Mouse (Mus musculus) heart, embryonic 16.5 days (tissue): Measurements from ENCODE around the gene H2-Ab1. TPM values are rescaled to one million over a fixed set of nuclear protein-coding genes. Genes with fewer than 3 reads are reported as not detected.
A peak's percentile ranks its signal among the peaks of the same experiment; 100 is the strongest.
"Not testable (repeated sequence)": the region's sequence is repeated elsewhere in the genome, so short reads cannot be mapped to it uniquely, and the experiment has no call there.

Source experiments
- ATAC-seq: fragments of 200-750 bp; cut with Nextera tagmentation; replicated peaks from 2 replicates; pipeline ENCODE4 v1.8.0; 2017; ENCODE audit warnings: moderate number of reproducible peaks; ENCODE audit not compliant: insufficient read depth, low FRiP score; ENCODE audit errors: extremely low read depth
- H3K27ac ChIP-seq: fragments of 300-500 bp; sonication (generic); 2 replicates; pipeline ENCODE4 v1.5.1; 2014; ENCODE audit warnings: mild to moderate bottlenecking, low read length, control low read depth, moderate library complexity
- H3K27me3 ChIP-seq: fragments of 300-500 bp; sonication (generic); 2 replicates; pipeline ENCODE4 v1.6.1; 2014; ENCODE audit warnings: low read length, mixed read lengths; ENCODE audit not compliant: control insufficient read depth, insufficient read depth
- H3K36me3 ChIP-seq: fragments of 300-500 bp; sonication (generic); 2 replicates; pipeline ENCODE4 v1.6.1; 2014; ENCODE audit not compliant: control insufficient read depth, insufficient read depth
- H3K4me1 ChIP-seq: fragments of 300-500 bp; sonication (generic); 2 replicates; pipeline ENCODE4 v1.6.1; 2014; ENCODE audit warnings: low read length, mixed read lengths; ENCODE audit not compliant: control insufficient read depth, insufficient read depth
- H3K4me2 ChIP-seq: fragments of 300-500 bp; sonication (generic); 2 replicates; pipeline ENCODE4 v1.6.1; 2014; ENCODE audit warnings: low read depth, mild to moderate bottlenecking, control low read depth, low read length
- H3K4me3 ChIP-seq: fragments of 300-500 bp; sonication (generic); 2 replicates; pipeline ENCODE4 v1.5.1; 2014; ENCODE audit warnings: mild to moderate bottlenecking, control low read depth, low read length
- H3K9ac ChIP-seq: fragments of 300-500 bp; sonication (generic); 2 replicates; pipeline ENCODE4 v1.6.1; 2014; ENCODE audit warnings: low read length, control low read depth
- H3K9me3 ChIP-seq: fragments of 300-500 bp; sonication (generic); replicated peaks from 2 replicates; pipeline ENCODE4 v1.6.1; 2016; ENCODE audit warnings: low read length; ENCODE audit not compliant: control insufficient read depth
- WGBS: fragments of 180-500 bp; shearing (Covaris S2); extraction: QIAGEN DNeasy Blood & Tissue Kit; methylation state at CpG from one replicate; pipeline ENCODE4 v1.1.7; 2014; 5-methylcytosine and 5-hydroxymethylcytosine counted together
- polyA plus RNA-seq: library from polyadenylated mRNA; unstranded; fragments of >200 nt; fragmentation: Nextera tagmentation; extraction: Ambion mirVana; gene quantifications from 2 replicates; pipeline ENCODE4 v1.2.1, GENCODE M21; 2015

H2-Ab1 gene
- polyA plus RNA-seq, 1 experiment from 2014 or later = 172 TPM

DNA sequence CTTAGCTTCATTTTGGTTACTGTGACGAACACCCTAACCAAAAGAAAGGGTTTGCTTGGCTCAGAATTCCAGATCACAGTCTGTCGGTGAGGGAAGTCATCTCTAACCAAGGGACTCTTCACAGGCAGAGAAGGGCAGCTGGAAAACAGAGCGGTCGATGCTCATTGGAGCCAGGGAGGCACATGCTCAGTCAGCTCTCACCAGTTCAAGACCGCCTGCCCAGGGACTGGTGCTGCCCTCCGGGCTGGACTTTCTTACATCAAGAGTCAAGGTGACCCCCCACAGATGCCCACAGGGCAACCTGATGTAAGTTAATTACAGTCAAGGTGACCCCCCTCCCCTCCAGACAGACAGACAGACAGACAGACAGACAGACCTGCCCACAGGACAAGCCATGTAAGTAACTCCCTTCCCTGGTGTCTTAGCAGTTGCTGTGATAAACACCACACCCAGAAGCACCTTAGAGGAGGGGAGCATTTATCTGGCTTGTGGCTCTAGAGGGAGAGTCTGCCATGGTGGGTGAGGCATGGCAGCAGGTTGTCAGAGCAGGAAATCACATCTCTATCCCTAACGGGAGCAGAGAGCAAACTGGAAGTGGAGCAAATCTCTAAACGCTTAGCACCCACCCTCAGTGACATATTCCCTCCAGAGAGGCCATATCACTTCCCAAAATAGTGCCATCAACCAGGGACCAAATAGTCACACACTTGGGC, 40.1 kb upstream of the H2-Ab1 start:
- 84% methylated on average over 8 of the region's 8 CpGs for WGBS
- Histone ChIP-seq H3K4me1 (no peaks in the 10 kb centered on the region), H3K9ac (no peak overlapping the region)

DNA sequence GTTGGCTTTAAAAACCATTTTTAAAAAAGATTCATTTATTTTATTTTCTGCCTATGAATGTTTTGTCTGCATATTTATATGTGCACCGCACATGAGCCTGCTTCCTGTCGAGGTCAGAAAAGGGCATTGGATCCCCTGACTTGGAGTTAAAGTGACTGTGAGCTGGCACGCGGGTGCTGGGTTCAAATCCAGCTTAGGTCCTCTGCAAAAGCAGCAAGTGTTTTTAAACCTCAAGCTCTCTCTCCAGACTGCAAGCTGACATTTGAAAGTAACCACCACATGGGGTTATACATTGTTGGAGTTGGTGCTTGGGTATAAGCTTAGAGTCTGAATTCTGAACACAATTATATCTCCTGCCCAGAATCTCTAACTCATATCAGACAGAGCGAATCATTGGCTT, 39.5 kb upstream of the H2-Ab1 start:
- no peak overlapping the region for H3K4me2 ChIP-seq
- H3K27ac ChIP-seq = no peak overlapping the region
- H3K4me1 ChIP-seq = no peaks in the 10 kb centered on the region
- ATAC-seq = no peak
- H3K36me3 ChIP-seq = no peaks in the 10 kb centered on the region
- H3K4me3 ChIP-seq = no peak overlapping the region
- WGBS = 83% methylated on average over 5 of the region's 5 CpGs
- no peak overlapping the region for H3K9ac ChIP-seq
- peaks cover 15% of the 10 kb centered on the region for H3K27me3 ChIP-seq
- H3K9me3 ChIP-seq = no peaks in the 10 kb centered on the region; the same call in 1 of the 2 replicates

More for the DNA sequence above, 40.1 kb upstream of the H2-Ab1 start:
- no peak overlapping the region for H3K4me2 ChIP-seq
- H3K4me3 ChIP-seq = no peak overlapping the region
- no peaks in the 10 kb centered on the region for H3K36me3 ChIP-seq
- H3K27me3 ChIP-seq = peaks cover 21% of the 10 kb centered on the region
- no peaks in the 10 kb centered on the region; the same call in 1 of the 2 replicates for H3K9me3 ChIP-seq
- ATAC-seq = no peak
- H3K27ac ChIP-seq = no peak overlapping the region

DNA sequence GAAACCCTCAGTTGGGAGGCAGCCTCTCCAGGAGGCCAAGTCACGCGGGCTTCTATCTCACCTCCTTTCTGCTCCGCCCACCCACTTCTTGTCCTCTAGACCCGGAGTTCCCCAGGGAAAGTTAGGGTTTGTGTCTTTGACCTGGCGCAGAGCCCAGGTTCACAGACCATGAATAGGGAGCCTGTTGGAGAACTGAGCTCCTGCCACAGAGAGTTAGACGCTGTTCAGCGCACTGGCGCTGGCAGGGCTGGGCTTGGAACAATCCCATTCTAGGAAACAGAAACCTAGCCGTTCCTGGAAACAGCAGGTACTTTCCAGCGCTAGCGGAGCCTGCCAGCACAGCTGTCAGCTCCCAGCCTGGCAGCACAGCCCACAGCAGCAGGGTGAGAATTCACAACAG, 38.8 kb upstream of the H2-Ab1 start:
- Histone ChIP-seq H3K4me2 (no peak overlapping the region), H3K9me3 (no peaks in the 10 kb centered on the region; the same call in 1 of the 2 replicates), H3K36me3 (no peaks in the 10 kb centered on the region), H3K9ac (no peak overlapping the region), H3K4me1 (no peaks in the 10 kb centered on the region), H3K27me3 (peaks cover 13% of the 10 kb centered on the region), H3K4me3 (no peak overlapping the region), H3K27ac (no peak overlapping the region)
- WGBS = 68% methylated on average over 11 of the region's 11 CpGs
- ATAC-seq = peak; percentile 28; the same call in 1 of the 2 replicates

DNA sequence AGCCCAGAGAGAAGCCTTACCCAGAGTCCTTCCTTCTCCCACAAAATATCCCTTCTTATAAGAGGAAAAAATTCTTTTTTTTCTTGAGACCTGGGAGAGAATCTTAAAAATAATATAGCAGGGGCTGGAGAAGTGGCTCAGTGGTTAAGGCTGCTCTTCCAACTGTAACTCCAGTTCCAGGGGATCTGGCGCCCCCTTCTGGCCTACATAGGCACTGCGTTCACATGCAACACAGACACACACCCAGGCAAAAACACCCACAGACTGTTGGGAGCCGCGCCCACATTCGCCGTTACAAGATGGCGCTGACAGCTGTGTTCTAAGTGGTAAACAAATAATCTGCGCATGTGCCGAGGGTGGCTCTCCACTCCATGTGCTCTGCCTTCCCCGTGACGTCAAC, 38.4 kb upstream of the H2-Ab1 start:
- not testable (repeated sequence) for H3K4me1 ChIP-seq, H3K4me2 ChIP-seq, H3K36me3 ChIP-seq, H3K27ac ChIP-seq, H3K9ac ChIP-seq, H3K9me3 ChIP-seq, ATAC-seq, H3K27me3 ChIP-seq, H3K4me3 ChIP-seq
- 87% methylated on average over 7 of the region's 11 CpGs for WGBS

DNA sequence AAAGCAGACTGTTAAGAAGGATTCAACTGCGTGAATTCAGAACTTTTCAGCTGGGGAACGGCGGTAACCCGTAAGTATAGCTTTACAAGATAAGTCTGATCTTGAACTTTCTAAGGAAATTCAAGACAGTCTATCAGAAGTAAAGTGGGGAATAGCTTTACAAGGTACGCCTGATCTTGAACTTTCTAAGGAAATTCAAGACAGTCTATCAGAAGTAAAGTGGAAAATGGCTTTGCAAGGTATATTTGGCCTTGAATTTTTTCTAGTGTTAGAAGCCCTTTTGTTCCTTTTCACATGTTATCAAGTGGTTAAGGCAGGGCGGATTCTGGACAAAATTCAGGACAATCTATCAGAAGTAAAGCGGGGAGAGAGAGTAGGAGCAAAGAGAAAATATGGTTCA, 37.7 kb upstream of the H2-Ab1 start:
- H3K27me3 ChIP-seq, ATAC-seq, H3K4me3 ChIP-seq, H3K4me2 ChIP-seq, H3K9me3 ChIP-seq, H3K9ac ChIP-seq, H3K36me3 ChIP-seq, H3K4me1 ChIP-seq, H3K27ac ChIP-seq: not testable (repeated sequence)
- 83% methylated on average over 3 of the region's 7 CpGs for WGBS

DNA sequence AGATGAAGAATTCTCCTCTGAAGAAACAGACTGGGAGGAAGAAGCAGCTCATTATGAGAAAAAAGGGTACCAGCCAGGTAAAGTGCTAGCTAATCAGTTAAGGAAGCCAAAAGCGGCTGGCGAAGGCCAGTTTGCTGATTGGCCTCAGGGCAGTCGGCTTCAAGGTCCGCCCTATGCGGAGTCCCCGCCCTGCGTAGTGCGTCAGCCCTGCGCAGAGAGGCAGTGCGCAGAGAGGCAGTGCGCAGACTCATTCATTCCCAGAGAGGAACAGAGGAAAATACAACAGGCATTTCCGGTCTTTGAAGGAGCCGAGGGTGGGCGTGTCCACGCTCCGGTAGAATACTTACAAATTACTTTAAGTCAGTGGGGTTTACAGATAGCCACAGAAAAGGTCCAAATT, 37.1 kb upstream of the H2-Ab1 start:
- not testable (repeated sequence) for H3K4me2 ChIP-seq, ATAC-seq, H3K27me3 ChIP-seq, H3K27ac ChIP-seq, H3K9me3 ChIP-seq, H3K9ac ChIP-seq, H3K36me3 ChIP-seq, H3K4me3 ChIP-seq, H3K4me1 ChIP-seq
- 80% methylated on average over 3 of the region's 16 CpGs for WGBS

DNA sequence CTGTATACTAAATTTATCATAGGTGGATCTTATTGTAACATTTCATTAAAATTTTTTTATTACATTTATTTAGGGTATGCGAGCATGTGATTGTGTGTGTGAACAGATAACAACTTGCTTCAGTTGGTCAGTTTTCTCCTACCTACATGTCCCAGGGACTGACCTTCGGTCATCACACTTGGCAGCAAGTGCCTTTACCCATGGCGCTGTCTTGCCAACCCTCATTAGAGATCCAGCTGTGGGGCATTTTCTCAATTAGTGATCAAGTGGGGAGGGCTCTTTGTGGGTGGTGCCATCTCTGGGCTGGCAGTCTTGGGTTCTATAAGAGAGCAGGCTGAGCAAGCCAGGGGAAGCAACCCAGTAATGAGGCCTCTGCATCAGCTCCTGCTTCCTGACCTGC, 32.7 kb upstream of the H2-Ab1 start:
- Histone ChIP-seq H3K4me2 (no peak overlapping the region), H3K9me3 (peaks cover 4% of the 10 kb centered on the region), H3K4me1 (no peaks in the 10 kb centered on the region), H3K4me3 (no peak overlapping the region), H3K27me3 (no peaks in the 10 kb centered on the region), H3K9ac (no peak overlapping the region), H3K27ac (no peak overlapping the region), H3K36me3 (no peaks in the 10 kb centered on the region)
- WGBS = 85% methylated on average over 3 of the region's 3 CpGs
- ATAC-seq = no peak

DNA sequence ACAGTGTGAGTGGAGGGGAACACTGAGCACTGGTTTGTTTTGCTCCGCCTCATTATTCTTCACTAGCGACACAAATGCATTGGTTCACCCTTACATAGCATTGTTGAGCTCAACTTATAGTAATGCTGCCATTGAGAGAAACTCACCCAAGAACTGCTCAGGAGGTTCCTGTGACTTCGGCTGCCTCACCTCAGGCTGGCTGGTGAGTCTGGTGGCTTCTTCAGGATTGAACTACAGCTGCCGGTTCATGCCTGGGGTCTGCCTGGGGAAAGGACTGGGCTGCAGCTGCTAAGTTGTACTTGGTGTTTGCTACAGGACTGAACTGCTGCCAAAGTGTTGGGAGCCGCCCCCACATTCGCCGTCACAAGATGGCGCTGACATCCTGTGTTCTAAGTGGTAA, 32.1 kb upstream of the H2-Ab1 start:
- Histone ChIP-seq H3K4me2 (no peak overlapping the region), H3K4me3 (no peak overlapping the region), H3K9me3 (peaks cover 4% of the 10 kb centered on the region), H3K36me3 (no peaks in the 10 kb centered on the region), H3K4me1 (no peaks in the 10 kb centered on the region), H3K27ac (no peak overlapping the region), H3K27me3 (no peaks in the 10 kb centered on the region), H3K9ac (no peak overlapping the region)
- 89% methylated on average over 8 of the region's 8 CpGs for WGBS
- ATAC-seq = no peak

DNA sequence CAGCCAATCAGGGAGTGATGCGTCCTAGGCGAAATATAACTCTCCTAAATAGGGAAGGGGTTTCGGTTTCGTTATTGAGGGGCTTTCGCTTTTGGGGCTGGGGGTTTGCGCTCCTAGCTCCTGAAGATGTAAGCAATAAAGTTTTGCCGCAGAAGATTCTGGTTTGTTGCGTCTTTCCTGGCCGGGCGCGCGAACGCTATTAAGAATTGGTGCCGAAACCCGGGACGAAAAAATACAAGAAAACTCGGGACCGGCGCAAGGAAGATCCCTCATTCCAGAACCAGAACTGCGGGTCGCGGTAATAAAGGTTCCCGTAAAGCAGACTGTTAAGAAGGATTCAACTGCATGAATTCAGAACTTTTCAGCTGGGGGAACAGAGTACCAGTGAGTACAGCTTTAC, 31.6 kb upstream of the H2-Ab1 start:
- 94% methylated on average over 12 of the region's 23 CpGs for WGBS
- not testable (repeated sequence) for H3K4me1 ChIP-seq

More for the DNA sequence above, 31.6 kb upstream of the H2-Ab1 start:
- H3K27ac ChIP-seq, H3K36me3 ChIP-seq, H3K9ac ChIP-seq, H3K27me3 ChIP-seq, H3K9me3 ChIP-seq, ATAC-seq, H3K4me2 ChIP-seq, H3K4me3 ChIP-seq: not testable (repeated sequence)
